Mouse (Mus musculus): ENCODE measurements at regions not wholly inside any gene's neighbourhood (a gene's known extent, or its start where the extent isn't known, plus 50 kb on each side); places are given as distances from the start of the nearest gene placed in this dataset.

- WGBS, result 81% methylated on average over 3 of the region's 3 CpGs
- no peak for TF ChIP-seq POLR2A (IDR thresholded peaks at IDR 0.05; ENCODE audit: borderline replicate concordance, extremely low read depth, insufficient read depth, insufficient read length)
- Histone ChIP-seq H3K4me2 (replicated peaks; ENCODE audit: low read depth, low read length, severe bottlenecking) (no peak overlapping the region), H3K27ac (replicated peaks; ENCODE audit: low read depth, low read length) (no peak overlapping the region), H3K27me3 (ENCODE audit: control insufficient read depth, insufficient read depth, low read length) (no peaks in the 10 kb centered on the region), H3K36me3 (ENCODE audit: control insufficient read depth, insufficient read depth, low read length) (no peaks in the 10 kb centered on the region), H3K4me3 (replicated peaks; ENCODE audit: low read length) (no peak overlapping the region), H3K9ac (ENCODE audit: low read depth, low read length, severe bottlenecking) (no peak overlapping the region), H3K9me3 (ENCODE audit: control insufficient read depth, low read length) (no peaks in the 10 kb centered on the region), H3K4me1 (ENCODE audit: control insufficient read depth, insufficient read depth, low read length) (no peaks in the 10 kb centered on the region)
- no peak for ATAC-seq (ENCODE audit: low FRiP score, low read depth)
- no peak for DNase-seq (ENCODE audit: low spot score)
Observed at GRCm38 (mm10) chr11:56641716-56642115, 369.5 kb upstream of the Gria1 start.

Data from limb, embryonic 14.5 days (tissue).